Mouse (Mus musculus) neural tube, embryonic 14.5 days (tissue): Measurements from ENCODE around the gene Dap. TPM values are rescaled to one million over a fixed set of nuclear protein-coding genes. Genes with fewer than 3 reads are reported as not detected.

ENCODE experiments used
- ATAC-seq: fragments of 200-750 bp; cut with Nextera tagmentation; 2 replicates; pipeline ENCODE4 v1.8.0; 2017; ENCODE audit warnings: low read depth, mild to moderate bottlenecking, moderate TSS enrichment, moderate library complexity
- H3K27ac ChIP-seq: fragments of 300-500 bp; sonication (generic); 2 replicates; pipeline ENCODE4 v1.5.1; 2014; ENCODE audit warnings: low read depth, mild to moderate bottlenecking, control low read depth, low read length, moderate library complexity, mixed read lengths
- H3K27me3 ChIP-seq: fragments of 300-500 bp; sonication (generic); 2 replicates; pipeline ENCODE4 v1.6.1; 2014; ENCODE audit warnings: low read length; ENCODE audit not compliant: control insufficient read depth, insufficient read depth
- H3K36me3 ChIP-seq: fragments of 300-500 bp; sonication (generic); 2 replicates; pipeline ENCODE4 v1.6.1; 2014; ENCODE audit warnings: low read length, mixed read lengths; ENCODE audit not compliant: control insufficient read depth, insufficient read depth
- H3K4me1 ChIP-seq: fragments of 300-500 bp; sonication (generic); 2 replicates; pipeline ENCODE4 v1.6.1; 2014; ENCODE audit warnings: low read length; ENCODE audit not compliant: control insufficient read depth, insufficient read depth
- H3K4me2 ChIP-seq: fragments of 300-500 bp; sonication (generic); 2 replicates; pipeline ENCODE4 v1.6.1; 2014; ENCODE audit warnings: mild to moderate bottlenecking, low read depth, low read length, control low read depth
- H3K4me3 ChIP-seq: fragments of 300-500 bp; sonication (generic); 2 replicates; pipeline ENCODE4 v1.5.1; 2014; ENCODE audit warnings: low read depth, low read length, control low read depth, mixed read lengths
- H3K9ac ChIP-seq: fragments of 300-500 bp; sonication (generic); replicated peaks from 2 replicates; pipeline ENCODE4 v1.6.1; 2014; ENCODE audit warnings: low read depth, mild to moderate bottlenecking, control low read depth, low read length, mixed read lengths
- H3K9me3 ChIP-seq: fragments of 300-500 bp; sonication (generic); 2 replicates; pipeline ENCODE4 v1.6.1; 2016; ENCODE audit warnings: low read length; ENCODE audit not compliant: control insufficient read depth
- WGBS: fragments of 180-500 bp; shearing (Covaris S2); extraction: QIAGEN DNeasy Blood & Tissue Kit; methylation state at CpG from one replicate; pipeline ENCODE4 v1.1.7; 2014; 5-methylcytosine and 5-hydroxymethylcytosine counted together
- polyA plus RNA-seq: library from polyadenylated mRNA; unstranded; fragments of >200 nt; fragmentation: Nextera tagmentation; extraction: Ambion mirVana; gene quantifications from 2 replicates; pipeline ENCODE4 v1.2.1, GENCODE M21; 2014

The Dap gene
- polyA plus RNA-seq, 1 experiment from 2014 or later = 23.0 TPM

- Histone ChIP-seq H3K4me3 (no peak overlapping the region), H3K27me3 (no peaks in the 10 kb centered on the region), H3K4me1 (no peaks in the 10 kb centered on the region), H3K9ac (no peak overlapping the region), H3K4me2 (no peak overlapping the region), H3K27ac (no peak overlapping the region), H3K9me3 (no peaks in the 10 kb centered on the region), H3K36me3 (no peaks in the 10 kb centered on the region)
- WGBS = 76% methylated on average over 7 of the region's 7 CpGs
- ATAC-seq = no peak
These were observed 12.2 kb upstream of the Dap start for GRCm38 (mm10) chr15:31211910-31212309.

- no peaks in the 10 kb centered on the region for H3K27me3 ChIP-seq
These were observed 10.4 kb upstream of the Dap start for GRCm38 (mm10) chr15:31213619-31214270.

GRCm38 (mm10) chr15:31222216-31222615, 1.9 kb upstream of the Dap start:
- WGBS = 78% methylated on average over 6 of the region's 6 CpGs
- no peaks in the 10 kb centered on the region for H3K9me3 ChIP-seq
- no peak overlapping the region for H3K9ac ChIP-seq
- H3K4me3 ChIP-seq = no peak overlapping the region
- H3K4me1 ChIP-seq = no peaks in the 10 kb centered on the region; the same call in none of the 2 replicates
- H3K36me3 ChIP-seq = no peaks in the 10 kb centered on the region
- ATAC-seq = no peak
- no peak overlapping the region for H3K27ac ChIP-seq
- no peaks in the 10 kb centered on the region for H3K27me3 ChIP-seq
- H3K4me2 ChIP-seq = no peak overlapping the region

More at GRCm38 (mm10) chr15:31213619-31214270, 10.4 kb upstream of the Dap start:
- H3K36me3 ChIP-seq = no peaks in the 10 kb centered on the region
- no peak overlapping the region for H3K27ac ChIP-seq
- H3K9me3 ChIP-seq = no peaks in the 10 kb centered on the region
- no peak overlapping the region for H3K9ac ChIP-seq
- H3K4me3 ChIP-seq = no peak overlapping the region
- no peak for ATAC-seq
- no peaks in the 10 kb centered on the region for H3K4me1 ChIP-seq
- H3K4me2 ChIP-seq = no peak overlapping the region
- WGBS = 96% methylated on average over 3 of the region's 3 CpGs

- H3K4me2 ChIP-seq = peak overlapping the region; percentile 75
- no peaks in the 10 kb centered on the region for H3K9me3 ChIP-seq
- H3K9ac ChIP-seq = peak overlapping the region; percentile 82
- ATAC-seq = peak; percentile 13
- H3K4me3 ChIP-seq = peak overlapping the region; percentile 73
- H3K4me1 ChIP-seq = no peaks in the 10 kb centered on the region; the same call in none of the 2 replicates
- WGBS = 46% methylated on average over 15 of the region's 15 CpGs
- H3K27me3 ChIP-seq = no peaks in the 10 kb centered on the region
- H3K36me3 ChIP-seq = no peaks in the 10 kb centered on the region
- peak overlapping the region; percentile 61 for H3K27ac ChIP-seq
These were observed 449 bp upstream of the Dap start for GRCm38 (mm10) chr15:31223596-31224134.

DNA sequence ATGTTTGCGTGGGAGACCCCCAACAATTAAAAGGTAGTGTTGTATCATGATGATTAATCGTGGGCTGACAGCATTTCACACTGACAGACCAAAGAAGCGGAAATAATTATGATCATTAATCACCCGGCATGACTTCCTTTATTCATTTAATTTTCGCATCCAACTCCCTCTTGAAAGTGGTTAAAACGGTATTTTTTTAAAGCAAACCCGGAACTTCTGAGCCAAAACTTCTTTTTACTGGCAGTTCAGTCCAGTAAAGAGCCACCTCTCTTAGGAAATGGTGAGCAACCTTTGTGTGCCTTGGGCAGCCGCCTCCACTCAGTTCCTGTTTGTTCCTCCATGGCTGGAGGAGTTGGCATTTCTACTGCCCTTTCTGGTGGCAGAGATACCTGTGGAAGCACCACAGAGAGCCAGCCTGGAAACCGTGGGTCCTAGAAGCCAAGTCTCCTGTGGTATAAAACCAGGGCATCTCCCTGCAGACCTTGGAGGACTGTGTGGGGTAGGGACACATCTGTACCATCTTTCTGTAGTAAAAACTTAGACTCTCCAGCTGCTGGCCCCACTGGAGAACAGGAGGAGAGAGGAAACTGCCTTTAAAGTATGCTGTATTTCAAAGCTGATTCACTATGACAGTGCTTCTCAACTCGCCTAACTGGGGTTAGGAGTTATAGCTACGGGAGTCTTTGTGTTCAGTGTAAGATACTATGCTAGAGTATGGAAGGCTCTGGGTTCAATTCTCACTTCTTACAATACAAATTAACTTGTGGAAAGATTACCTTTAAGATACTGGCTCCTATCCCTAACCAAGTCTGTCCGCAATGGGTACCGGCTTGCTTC, 910 bp downstream of the Dap start:
- no peaks in the 10 kb centered on the region for H3K36me3 ChIP-seq
- 34% methylated on average over 13 of the region's 13 CpGs for WGBS
- peak overlapping the region; percentile 82 for H3K9ac ChIP-seq
- H3K4me2 ChIP-seq = peak overlapping the region; percentile 75
- H3K4me1 ChIP-seq = no peaks in the 10 kb centered on the region; the same call in none of the 2 replicates
- ATAC-seq = no peak
- H3K27ac ChIP-seq = no peak overlapping the region; the same call in 1 of the 2 replicates
- H3K27me3 ChIP-seq = no peaks in the 10 kb centered on the region
- H3K9me3 ChIP-seq = no peaks in the 10 kb centered on the region
- peak overlapping the region; percentile 73 for H3K4me3 ChIP-seq

DNA sequence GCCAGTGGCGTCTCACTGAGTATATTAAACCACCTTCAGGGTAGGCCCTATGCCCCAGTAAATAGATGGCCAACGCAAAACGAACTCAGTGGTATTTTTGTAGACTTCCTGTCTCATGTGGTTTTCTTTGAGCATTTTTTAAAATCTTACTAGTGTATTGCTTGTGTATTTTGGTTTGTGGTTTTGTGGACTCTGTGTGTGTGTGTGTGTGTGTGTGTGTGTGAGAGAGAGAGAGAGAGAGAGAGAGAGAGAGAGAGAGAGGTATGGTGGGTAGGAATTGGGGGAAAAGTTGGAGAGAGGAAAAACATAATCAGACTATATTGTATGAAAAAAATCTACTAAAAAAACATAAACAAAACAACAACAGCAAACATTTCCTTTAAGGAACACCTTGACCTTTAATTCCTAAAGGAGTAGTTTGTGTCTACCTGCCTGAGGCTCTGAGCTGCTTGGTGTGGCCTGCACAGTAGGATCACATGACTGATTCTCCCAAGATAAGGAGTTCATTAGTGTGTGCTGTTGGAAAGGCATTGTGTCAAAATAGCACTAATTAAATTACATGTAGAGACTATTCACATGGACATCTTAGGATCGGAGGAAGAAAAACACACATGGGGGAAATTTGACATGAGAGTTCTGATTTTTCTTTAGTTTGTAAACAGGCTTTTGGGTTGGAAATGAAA, 1.7 kb downstream of the Dap start:
- Histone ChIP-seq H3K4me3 (no peak overlapping the region; the same call in 1 of the 2 replicates), H3K4me1 (no peaks in the 10 kb centered on the region; the same call in none of the 2 replicates), H3K27ac (no peak overlapping the region), H3K4me2 (peak overlapping the region; percentile 75), H3K9me3 (no peaks in the 10 kb centered on the region), H3K9ac (no peak overlapping the region), H3K27me3 (no peaks in the 10 kb centered on the region), H3K36me3 (no peaks in the 10 kb centered on the region)
- WGBS = 86% methylated on average over 4 of the region's 4 CpGs
- ATAC-seq = no peak

- no peak overlapping the region for H3K4me3 ChIP-seq
- no peak overlapping the region for H3K27ac ChIP-seq
- no peaks in the 10 kb centered on the region for H3K36me3 ChIP-seq
- 77% methylated on average over 6 of the region's 6 CpGs for WGBS
- no peak overlapping the region for H3K4me2 ChIP-seq
- H3K9me3 ChIP-seq = no peaks in the 10 kb centered on the region
- no peaks in the 10 kb centered on the region for H3K27me3 ChIP-seq
- ATAC-seq = no peak
- no peaks in the 10 kb centered on the region; the same call in none of the 2 replicates for H3K4me1 ChIP-seq
- no peak overlapping the region for H3K9ac ChIP-seq
These were observed 2.4 kb downstream of the Dap start for GRCm38 (mm10) chr15:31226464-31226863.

DNA sequence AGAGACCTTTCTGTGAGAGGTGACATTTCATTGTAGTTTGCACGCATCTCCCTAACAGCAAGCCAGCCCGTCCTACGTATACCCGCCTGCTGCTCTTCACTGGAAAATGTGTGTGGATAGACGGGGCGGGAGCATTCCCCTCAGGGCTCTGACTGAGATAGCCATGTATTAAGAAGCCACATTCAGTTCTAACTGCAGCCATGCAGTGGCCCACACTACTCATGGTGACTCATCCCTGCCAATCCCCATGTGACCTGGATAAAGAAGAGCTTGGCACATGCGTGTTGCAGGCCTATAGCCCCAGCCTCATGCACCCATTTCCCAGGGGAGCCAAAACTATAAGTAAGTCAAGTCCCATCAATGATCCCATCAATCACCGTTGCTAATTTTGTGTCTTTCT, 3.7 kb downstream of the Dap start:
- Histone ChIP-seq H3K4me3 (no peak overlapping the region), H3K36me3 (no peaks in the 10 kb centered on the region), H3K4me2 (no peak overlapping the region), H3K4me1 (no peaks in the 10 kb centered on the region; the same call in none of the 2 replicates), H3K9ac (no peak overlapping the region), H3K9me3 (no peaks in the 10 kb centered on the region), H3K27ac (no peak overlapping the region), H3K27me3 (no peaks in the 10 kb centered on the region)
- WGBS = 91% methylated on average over 8 of the region's 8 CpGs
- ATAC-seq = no peak
